Mouse (Mus musculus): ENCODE results near the gene Sh3bgrl.

Gene Sh3bgrl

DNA sequence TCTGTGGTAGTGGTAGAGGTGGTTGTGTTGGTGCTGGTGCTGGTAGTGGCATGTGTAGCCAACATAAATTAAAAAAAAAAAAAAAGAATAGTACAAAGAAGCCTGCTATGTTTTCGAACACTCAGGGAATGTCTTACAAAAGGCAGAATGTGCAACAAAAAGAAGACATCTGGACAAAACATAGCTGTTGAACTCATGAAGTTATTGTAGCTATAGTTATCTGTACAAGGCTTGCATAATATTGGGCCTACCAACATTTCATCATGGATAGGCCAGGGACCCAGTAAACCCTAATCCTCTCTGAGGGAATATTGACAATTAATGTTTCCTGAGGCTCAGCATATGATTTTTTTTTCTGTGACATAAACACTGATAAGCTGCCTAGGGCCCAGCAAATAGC lies 37.3 kb downstream of the Sh3bgrl start:
- no peak for DNase-seq (ENCODE audit: low spot score)

DNA sequence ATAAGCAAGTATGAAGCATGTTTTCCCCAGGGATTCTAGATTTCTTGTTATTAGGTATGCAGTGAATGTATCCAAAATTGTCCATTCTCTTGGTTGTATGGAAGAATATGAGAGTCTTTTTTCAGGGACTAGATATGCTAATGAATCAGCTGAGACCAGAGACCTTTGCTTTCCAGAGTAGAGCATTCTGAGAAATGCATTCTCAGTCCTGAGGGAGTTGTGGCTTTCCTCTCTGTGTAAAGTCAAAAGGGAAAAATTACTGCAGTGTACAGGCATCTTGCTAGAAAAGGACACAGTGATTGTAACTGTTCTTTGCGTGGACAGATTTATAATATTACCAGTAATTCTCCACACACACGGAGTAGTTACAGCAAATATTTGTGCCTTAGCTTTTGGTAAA lies 38.3 kb downstream of the Sh3bgrl start:
- no peak for DNase-seq (ENCODE audit: low spot score)

DNA sequence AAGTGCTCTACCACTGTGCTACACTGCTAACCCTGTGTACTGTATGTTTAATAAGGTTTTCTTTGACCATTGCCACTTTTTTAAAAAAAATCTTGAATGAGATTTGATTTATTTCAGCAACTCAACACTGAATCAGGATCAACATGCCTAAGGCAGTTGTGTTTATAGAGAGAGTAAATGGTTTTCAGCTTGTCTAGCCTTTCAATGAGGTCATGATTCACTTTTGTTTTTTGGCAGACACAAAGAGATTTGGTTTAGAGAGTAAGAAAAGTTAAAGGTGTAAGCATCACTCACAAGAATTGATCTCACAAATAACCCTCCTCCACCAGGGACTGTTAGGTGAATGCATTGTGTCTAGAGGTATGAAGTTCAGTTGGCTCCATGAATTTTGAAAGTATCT lies 41.1 kb downstream of the Sh3bgrl start:
- DNase-seq (ENCODE audit: low spot score) = no peak

DNA sequence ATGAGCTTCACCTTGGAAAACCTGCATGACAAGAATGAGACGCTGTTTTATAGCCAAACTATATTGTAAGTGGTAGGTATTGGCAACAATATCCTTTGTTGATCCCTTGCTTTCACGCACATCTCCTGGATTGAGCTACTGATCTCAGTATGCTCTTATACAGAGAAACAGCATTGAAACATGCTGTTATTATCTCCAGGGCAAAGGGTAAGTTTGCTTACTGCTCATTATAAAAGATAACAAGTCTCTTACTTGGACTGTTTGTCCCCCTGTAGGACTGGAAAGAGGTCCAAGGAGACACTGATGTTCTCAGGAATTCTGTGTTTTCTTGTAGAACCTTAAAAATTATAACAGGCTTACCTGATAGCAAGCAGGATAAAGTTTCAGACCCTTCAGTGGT lies 41.7 kb downstream of the Sh3bgrl start:
- no peak for DNase-seq (ENCODE audit: low spot score)

DNA sequence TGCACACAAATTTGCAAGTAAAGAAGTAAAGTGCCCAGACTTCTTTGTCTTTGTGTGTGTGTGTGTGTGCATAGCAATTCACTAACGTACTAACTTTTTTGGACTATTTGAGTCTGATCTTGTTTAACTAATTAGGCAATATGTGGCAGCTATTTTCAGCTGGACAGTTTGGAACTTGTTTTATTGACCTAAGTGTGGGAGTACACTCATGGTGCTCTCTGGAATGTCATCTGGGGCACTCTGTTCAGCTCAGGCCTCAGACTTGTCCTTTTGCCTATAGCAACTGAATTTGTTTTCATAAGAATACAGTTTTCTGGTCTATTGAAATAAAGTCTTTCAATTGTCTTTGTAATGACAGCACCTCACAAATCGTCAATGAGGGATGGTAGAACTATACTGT lies 42.1 kb downstream of the Sh3bgrl start:
- no peak for DNase-seq (ENCODE audit: low spot score)

DNA sequence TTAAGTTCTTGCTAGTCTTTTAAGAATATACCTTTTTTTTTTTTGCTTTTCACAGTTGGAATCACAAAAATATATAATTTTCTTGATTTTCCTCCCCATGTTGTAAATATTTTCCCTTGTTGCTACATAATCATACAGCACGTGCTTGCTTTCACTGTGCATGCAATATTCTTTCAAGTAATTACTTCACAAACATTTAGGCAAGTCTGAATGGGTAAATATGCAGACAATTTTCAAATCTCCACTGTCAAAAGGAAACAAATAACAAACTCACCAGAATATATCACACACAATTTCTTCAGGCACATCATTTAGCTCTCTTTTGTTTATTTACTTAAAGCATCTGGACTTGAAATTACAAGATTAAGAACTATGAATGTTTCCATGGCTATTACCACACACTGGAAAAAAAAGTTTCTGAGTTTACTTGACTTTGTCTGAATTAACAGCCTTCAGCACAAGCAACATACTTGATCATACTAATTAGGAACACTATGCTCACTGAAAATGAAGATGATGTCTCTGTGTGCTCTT lies 46.2 kb downstream of the Sh3bgrl start:
- DNase-seq (ENCODE audit: low spot score) = no peak

DNA sequence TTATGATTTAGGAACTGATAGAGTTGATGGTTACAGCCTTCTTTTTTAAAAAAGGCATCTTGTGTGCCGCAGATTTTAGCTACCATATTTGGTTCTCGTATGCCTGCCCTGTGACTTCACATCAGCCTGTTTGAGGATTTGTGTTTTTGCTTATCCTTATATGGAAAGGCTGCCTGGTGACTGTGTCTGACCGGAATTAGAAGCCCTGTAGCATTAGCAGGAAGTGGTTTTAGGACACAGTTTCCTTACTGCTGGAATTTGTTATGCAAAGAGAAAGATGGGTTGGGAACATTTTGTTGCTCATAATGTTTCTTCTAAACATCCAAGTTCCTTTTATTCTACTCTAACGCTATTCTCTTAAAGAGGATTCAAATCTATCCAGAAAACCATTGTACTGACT lies 47.1 kb downstream of the Sh3bgrl start:
- no peak for DNase-seq (ENCODE audit: low spot score)

DNA sequence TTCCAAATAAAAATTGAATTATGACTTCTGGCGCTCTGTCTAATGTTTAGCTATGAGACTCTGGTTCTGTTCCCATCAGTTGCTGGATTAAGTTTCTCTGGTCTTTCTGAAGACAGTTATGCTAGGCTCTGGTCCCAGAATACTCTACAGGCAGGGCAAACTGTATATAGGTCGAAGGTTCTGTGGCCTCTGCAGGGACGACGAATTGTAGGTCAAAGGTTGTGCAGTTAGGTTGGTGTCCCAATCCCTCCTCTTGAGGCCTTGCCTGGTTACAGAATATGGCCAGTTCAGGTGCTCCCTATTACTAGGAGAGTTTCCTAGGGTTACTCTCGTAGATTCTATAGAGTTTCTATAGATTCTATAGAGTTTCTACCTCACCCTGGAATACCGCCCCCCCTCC lies 50.6 kb downstream of the Sh3bgrl start:
- DNase-seq (ENCODE audit: low spot score) = no peak

DNA sequence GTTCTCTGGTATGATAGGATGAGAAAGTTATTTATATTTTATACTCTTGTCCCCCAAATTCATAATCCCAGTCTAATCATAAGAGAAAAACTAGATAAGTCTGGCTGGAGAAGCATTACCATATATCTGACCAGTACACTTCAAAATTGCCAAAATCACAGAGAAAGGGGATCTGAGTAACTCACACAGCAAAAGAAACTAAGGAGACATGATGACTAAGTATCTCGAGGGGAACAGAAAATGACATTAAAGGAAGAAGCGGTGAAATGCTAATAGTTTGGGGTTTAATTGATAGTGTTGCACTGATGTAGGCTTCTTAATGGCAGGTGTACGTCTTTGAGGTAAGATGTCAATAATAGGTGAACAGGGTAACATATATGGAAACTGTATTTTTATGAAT lies 51.9 kb downstream of the Sh3bgrl start:
- DNase-seq (ENCODE audit: low spot score) = no peak

DNA sequence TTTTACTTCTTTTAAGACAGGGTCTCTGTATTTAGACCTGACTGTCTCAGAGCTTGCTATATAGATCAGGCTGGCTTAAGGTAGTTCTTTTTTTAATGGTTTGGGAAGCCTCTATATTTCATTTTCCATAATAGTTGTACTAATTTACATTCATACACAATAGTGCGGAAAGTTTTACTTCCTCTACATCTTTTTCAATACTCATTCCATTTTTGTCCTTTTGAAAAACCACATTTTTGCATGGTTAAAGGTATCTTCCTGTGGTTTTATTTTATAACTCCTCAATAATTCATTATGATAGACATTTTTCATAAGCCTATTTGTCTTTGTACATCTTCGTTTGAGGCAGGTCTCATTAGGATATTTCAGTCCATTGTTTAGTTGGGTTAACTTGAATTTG lies 56.1 kb downstream of the Sh3bgrl start:
- DNase-seq (ENCODE audit: low spot score) = no peak

DNA sequence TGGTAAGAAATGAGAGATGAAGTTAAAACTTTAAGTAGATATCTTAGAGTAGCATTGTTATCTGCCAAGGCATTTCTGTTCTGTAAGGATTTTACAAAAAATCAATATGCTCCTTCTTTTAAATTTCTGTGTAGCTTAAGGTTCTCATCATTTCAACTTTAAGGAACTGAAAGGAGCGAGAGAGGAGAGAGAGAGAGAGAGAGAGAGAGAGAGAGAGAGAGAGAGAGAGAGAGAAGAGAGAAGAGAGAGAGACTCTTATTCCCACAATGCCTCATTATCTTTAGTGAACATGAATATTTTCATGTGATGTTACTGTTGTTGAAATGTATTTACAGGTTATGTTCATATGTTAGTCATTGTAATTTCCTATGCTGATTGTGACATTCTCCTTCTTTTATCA lies 65.2 kb downstream of the Sh3bgrl start:
- DNase-seq (ENCODE audit: low spot score) = no peak

DNA sequence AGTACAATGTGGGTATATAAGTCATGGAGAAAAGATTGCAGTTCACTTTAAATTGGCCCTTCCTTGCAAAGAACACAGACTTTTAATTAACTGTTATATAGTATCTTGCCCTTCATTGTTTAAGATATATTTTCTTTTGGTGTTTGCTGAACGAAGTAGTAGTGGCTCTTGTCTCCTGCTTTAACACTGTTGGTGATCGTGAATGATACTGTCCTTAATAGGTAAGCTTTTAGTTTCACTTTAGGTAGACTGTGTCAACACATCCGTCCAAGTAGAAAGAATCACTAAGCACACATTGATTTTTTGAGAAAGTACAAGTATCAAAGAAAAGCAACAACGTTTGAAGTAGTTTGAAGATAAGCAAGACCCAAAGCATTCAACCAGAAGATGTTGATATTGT lies 65.7 kb downstream of the Sh3bgrl start:
- no peak for DNase-seq (ENCODE audit: low spot score)

DNA sequence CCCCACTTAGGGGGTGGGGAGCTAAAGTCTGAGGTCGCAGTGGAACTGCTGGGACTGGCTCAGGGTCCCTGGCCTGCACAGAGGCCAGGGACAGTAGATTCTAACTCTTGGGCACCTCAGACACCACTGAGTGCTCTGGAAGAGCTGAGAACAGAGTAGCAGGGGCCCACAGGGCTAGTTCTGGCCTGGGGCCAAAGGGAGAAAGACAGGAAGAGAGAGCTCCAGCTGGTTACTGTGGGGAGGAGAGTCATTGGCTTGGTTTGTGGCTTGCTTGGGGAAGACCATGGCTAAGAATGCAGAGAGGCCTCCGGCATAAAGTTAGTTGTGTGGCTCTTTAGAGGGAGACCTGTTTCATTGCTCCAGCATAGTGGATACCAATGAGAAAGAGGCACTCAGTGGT lies 79.9 kb downstream of the Sh3bgrl start:
- DNase-seq (ENCODE audit: low spot score) = no peak

DNA sequence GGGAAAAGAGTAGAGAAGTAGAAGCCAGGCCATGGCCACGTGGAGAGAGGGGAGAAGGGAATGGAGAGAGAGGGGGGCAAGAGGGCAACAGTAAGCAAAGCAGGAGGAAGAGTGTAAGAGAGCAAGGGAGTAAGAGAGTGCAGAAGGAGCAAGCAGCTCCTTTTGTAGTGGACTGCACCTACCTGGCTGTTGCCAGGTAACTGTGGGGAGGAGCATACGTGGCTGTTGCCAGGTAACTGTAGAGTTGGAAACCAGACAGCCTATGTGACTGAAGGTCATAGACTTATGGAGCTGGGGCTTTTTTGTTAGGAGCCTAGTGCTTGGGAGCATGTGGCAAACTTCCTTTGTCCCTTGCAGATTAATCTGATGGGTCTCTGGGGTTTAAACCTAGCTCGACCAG lies 80.3 kb downstream of the Sh3bgrl start:
- DNase-seq (ENCODE audit: low spot score) = no peak

DNA sequence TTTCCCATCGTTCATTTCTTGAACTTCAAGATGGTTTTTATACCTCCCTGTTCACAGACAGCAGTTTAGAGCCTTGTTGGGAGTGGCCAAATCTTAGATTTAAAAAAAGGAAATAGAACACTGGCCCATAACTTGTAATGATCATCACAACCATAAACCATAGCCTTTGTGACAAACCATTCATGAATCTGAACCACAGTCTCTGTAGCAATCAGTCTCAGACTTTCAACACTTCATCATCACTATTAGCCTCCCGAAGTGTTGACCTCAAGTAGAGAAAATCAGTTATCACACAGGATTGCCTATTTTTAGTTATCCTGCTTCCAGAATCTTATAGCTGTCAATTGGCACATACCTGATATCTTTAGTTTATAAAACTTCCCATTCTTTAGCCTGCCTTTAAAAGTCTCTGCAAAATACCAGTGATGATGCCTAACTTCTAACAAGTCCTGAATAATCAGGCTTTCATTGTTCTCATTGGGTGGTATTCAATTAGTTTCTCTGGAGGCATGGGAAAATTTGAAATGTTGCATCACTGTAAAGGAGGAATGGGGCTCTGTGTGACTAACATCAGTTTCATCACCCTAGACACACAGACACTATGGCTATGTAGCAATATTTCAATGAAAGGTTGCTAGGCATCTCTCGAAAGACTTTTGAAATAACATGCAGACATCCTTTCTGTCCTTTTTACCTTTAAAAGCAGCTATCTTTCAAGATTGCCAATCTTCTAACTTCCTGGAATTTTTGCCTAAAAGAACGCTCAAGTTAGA lies 89.7 kb downstream of the Sh3bgrl start:
- DNase-seq (ENCODE audit: low spot score) = no peak

DNA sequence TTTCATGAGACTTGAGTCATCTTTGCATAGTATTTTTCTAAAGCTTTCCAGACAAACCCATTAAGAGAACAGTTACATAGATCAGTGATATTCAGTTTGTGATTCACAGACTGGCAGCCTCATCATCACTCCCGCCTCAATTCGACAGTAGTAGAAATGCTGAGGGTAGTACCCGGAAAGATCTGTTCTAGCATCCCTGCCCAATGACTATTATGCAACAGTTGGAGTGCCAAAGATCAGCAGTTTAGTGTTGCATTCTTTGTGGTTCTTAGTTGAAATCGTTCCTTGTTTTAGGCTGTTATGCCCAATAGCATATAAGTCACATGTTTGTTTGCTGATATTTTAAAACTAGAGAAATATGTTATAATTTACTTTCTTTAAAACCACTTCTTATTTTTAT lies 94.4 kb downstream of the Sh3bgrl start:
- no peak for DNase-seq (ENCODE audit: low spot score)

DNA sequence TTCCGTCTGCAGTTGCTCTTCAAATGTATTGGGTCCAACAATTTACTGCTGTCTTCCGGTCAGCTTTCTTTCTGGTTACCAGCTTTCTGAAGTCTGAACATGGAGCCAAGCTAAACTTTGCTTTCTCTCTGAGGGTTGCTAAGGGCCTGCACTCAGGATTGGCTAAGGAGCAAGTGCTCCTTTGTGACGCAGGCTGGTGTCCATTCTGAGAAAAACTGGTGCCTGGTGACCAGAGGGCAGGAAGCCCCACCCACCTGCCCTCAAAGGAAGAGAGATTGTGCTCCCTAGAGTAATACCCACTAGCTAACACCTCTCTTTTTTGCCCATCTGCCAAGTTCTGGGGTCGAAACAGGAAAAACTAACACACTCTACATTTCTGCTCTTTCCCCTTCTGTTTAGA lies 95.8 kb downstream of the Sh3bgrl start:
- DNase-seq (ENCODE audit: low spot score) = no peak

DNA sequence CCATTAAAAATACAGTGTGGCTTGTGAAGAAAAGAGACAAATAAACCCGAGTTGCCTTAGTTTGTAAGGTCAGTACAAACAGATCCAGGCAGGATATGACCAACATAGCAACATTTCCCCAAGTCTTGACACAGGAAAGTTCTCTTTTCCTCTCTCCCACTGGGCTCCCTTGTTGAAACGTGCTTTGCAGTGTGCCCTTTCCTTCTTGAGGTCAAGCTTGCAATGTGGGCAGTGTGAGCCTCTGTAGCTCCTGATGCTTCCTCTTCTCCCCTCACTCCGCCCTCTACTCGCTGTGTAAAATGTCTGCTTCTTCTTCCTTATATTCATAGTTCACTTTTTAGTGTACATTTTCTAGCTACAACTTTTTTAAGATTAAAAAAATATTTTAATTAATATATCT lies 96.3 kb downstream of the Sh3bgrl start:
- no peak for DNase-seq (ENCODE audit: low spot score)

DNA sequence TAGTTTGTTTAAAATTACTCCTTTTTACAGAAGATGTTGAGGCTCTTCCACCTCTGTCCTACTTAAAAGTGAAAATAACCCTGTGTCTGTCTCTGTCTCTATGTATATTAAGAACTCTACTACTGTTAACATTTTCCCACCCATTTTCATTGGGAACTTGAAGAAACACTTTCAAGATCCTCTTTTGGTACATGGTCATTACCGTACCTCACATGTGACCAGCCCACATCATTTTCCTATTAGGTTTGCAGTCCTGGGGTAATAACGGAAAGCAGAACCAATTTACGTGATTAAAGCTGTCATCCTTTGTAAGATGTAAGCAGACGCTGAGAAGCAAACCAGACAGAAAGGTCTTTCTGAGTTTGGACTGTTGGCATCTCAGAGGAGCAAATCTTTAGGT lies 101.3 kb downstream of the Sh3bgrl start, which contains the start of gene Gm6377:
Gene Gm6377 (plus strand): TSS at position 289 of the 400 bp plus-strand sequence.
- no peak for DNase-seq (ENCODE audit: low spot score)

DNA sequence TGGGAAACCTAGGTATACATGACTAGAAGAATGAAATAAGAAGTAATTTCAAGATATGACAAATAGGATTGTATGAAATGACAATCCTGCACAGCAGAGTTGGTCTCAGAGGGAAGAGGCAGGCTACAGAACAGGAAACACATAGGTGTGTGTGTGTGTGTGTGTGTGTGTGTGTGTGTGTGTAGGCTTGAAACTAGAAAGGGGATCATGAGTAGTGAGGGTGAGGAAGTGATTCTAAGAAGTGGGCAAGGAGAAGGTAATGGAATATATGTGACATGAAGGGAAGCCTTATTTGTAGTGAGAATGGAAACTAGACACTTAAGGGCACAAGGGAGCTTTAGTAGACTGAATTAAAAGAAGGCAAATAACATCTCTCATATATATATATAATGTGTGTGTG lies 112.7 kb downstream of the Sh3bgrl start:
- DNase-seq (ENCODE audit: low spot score) = no peak

DNA sequence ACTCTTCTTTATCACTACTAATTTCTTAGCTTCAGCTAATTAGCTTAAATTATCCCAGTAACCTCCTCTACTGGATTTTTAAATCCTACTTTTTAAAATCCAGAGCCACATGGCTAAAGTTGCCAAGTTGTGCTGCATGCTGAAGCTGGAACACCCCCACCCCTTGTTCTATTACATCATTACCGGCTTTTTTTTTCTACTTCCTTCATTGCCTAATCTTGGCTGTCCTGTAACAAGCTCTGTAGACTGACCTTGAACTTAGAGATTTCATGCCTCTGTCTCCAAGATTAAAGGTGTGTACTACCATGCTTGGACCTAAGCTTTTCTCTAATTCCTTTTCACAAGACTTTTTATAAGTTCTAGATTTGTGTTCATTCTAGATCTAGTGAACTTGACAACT lies 133.6 kb downstream of the Sh3bgrl start:
- DNase-seq (ENCODE audit: low spot score) = no peak

DNA sequence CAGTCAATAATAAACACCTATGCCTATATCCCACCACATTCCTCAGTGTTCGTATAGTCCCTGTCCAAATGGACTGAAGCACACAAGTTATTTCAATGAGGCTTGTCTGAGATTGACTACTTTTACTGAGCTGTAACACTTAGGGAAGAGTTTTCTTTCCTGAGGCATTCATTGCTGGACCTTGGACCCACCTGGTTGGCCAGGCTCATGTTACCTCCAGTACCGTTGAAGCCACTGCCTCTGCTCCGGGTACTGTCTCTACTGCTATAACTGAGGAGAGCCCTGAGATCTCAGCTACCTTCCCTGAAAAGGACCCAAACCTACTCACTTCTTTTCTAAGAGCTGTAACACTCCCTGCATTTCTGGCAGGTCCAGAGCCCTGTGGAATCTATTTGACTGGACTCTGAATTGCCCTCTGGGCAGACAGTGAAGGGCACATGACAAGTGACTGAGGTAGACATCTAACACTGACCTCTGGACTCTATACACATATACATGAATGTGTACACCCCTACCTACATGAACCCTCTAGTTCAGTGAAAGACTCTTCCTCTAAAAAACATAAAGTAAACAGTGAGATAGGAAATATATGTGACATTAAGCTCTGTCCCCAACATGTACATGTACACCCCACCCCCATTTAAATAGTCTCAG lies 140.3 kb downstream of the Sh3bgrl start:
- DNase-seq (ENCODE audit: low spot score) = no peak

DNA sequence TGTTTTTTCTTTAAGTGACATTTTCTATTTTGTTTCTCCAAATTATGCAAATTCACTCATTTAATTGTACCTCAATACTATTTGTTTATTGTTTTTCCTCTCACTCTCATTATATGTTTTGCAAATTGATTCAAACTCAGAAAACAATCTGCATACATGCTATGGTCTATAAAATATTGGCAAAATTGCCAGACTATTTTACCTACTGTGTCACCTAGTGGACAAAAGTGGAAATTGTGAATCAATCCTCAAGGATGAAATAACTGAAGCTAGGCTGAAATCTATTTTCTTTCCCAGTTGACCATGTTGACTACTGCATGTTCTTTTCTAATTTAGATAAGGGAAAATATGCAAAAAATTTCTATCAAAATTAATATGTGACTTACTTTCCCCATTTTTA lies 143.0 kb downstream of the Sh3bgrl start:
- DNase-seq (ENCODE audit: low spot score) = no peak
